Mouse (Mus musculus) brain, adult 2 months (tissue): ENCODE measurements at regions not wholly inside any gene's neighbourhood (a gene's known extent, or its start where the extent isn't known, plus 50 kb on each side); places are given as distances from the start of the nearest gene placed in this dataset.

Experiments
- DNase-seq: peaks from one replicate; pipeline ENCODE4 v3.0.0; 2011; ENCODE audit warnings: low read depth, low spot score

DNA sequence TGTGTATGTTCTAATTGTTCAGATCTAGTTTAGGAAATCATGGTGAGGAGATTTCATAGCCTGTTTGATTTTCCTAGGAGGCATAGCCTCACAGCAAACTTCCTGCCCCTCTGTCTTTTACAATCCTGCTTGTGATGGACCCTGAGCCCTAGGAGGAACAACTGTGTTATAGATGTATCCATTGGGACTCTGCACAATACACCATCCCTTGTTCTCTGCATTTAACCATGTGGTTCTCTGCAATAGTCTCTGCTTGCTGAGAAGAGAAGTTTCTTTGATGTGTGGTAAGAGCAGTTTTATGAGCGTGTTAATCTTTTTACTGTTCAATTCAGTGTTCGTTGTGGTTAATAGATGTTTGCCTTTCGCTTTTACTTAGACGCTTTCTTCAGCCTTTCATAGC lies 95.9 kb upstream of the Slc13a1 start:
- no peak for DNase-seq

GRCm38 (mm10) chr6:24262578-24262977 lies 94.7 kb upstream of the Slc13a1 start:
- no peak for DNase-seq

- DNase-seq = peak; percentile 93
These were observed 77.7 kb upstream of the Slc13a1 start for GRCm38 (mm10) chr6:24245591-24245990.

- no peak for DNase-seq
These were observed 70.6 kb upstream of the Slc13a1 start for GRCm38 (mm10) chr6:24238541-24238940.

- no peak for DNase-seq
These were observed 70.2 kb upstream of the Slc13a1 start for GRCm38 (mm10) chr6:24238054-24238453.

DNA sequence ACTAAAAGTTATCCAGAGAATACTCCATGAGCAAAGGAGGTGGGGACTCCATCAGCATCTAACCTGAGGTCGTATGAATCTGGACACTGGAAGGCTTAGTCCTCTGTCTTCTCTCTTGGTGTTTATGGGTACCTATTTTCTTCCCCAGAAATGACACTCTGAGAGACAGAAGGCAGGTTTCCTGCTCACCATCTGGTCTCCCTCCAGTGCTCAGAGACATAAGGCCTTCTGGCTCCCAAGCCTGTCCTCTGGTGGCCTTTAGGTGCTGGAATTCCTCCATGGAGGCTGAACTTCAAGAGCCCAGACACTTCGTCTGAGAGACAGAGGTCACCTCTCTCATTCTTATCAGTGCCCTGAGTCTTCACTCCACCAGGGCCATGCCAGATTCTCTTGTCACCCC lies 65.7 kb upstream of the Slc13a1 start:
- peak; percentile 98 for DNase-seq

DNA sequence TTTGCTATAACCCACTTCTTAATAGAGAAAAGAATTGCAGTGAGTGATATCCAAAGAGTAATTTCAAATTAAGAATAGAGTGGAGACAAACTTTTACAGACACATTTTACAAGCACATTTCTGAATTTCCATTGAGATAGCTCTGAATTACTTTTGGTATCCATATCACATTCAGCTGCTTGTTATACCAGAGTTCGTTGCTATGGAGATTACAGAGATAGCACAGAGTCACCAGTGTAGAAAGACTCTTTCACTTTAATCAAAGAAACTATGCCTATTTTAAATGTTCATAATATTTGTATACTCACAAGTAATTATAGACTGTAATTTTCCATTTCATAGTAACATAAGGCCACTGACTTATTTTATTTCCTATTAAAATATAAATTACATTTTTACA lies 52.7 kb upstream of the Slc13a1 start:
- no peak for DNase-seq

GRCm38 (mm10) chr6:24219882-24220522 lies 52.1 kb upstream of the Slc13a1 start:
- DNase-seq = no peak
